Mouse (Mus musculus): ENCODE results near the gene Antxr1.

- TF ChIP-seq GATA1 (IDR thresholded peaks at IDR 0.05; ENCODE audit: low read length) (no peak), TAL1 (IDR thresholded peaks at IDR 0.05; ENCODE audit: low read length) (no peak)
These were observed 201.6 kb downstream of the Antxr1 start for GRCm38 (mm10) chr6:87133966-87134546.
